In genomic region chr11:48980052-48980451, GRCm38 (mm10) we compare ENCODE assay signal across 25 mouse cellular contexts. TPM values are rescaled to one million over a fixed set of nuclear protein-coding genes. Genes with fewer than 3 reads are reported as not detected.
"Had no signal": no experiment of that assay in that cellular context is flagged by ENCODE, and none has a peak within 500 bp of the region (broad histone marks: within the 10 kb centered on the region; RNA-seq: fewer than 3 reads in every experiment).

No protein-coding gene starts in this region.

RNA-seq across cellular contexts. Expression of gene 9930111J21Rik1, which starts 0.9 kb away (rescaled TPM):
- polyA plus RNA-seq: heart, embryonic 11.5 days had no signal

RNA-seq across cellular contexts. Expression of gene Olfr56, which starts 1.4 kb away (rescaled TPM):
- total RNA-seq: gastrocnemius, adult 2 months; gastrocnemius, postnatal 25 days; heart, adult 2 months; heart, postnatal 36 days; layer of hippocampus, adult 2 months; layer of hippocampus, postnatal 10 days; layer of hippocampus, postnatal 25 days; left cerebral cortex, adult 2 months; left cerebral cortex, postnatal 14 days; left cerebral cortex, postnatal 36 days had no signal
- polyA plus RNA-seq: heart, embryonic 11.5 days; heart, embryonic 13.5 days; heart, postnatal 0 days; hindbrain, embryonic 13.5 days; hindbrain, embryonic 15.5 days; hindbrain, postnatal 0 days; intestine, embryonic 15.5 days; kidney, embryonic 14.5 days; kidney, embryonic 16.5 days; limb, embryonic 10.5 days had no signal

RNA-seq across cellular contexts. Expression of gene Gm12185, which starts 12.0 kb away (rescaled TPM):
- total RNA-seq: hindbrain, postnatal 0 days; layer of hippocampus, postnatal 10 days had no signal
- polyA plus RNA-seq: heart, embryonic 11.5 days; heart, embryonic 15.5 days; heart, postnatal 0 days; hindbrain, embryonic 11.5 days; hindbrain, embryonic 13.5 days; hindbrain, embryonic 15.5 days; hindbrain, postnatal 0 days; intestine, embryonic 15.5 days; intestine, postnatal 0 days; kidney, embryonic 14.5 days; kidney, embryonic 16.5 days; limb, embryonic 10.5 days; limb, embryonic 12.5 days; liver, embryonic 11.5 days had no signal

RNA-seq across cellular contexts. Expression of gene Tgtp1, which starts 13.9 kb away (rescaled TPM):
- total RNA-seq: hindbrain, postnatal 0 days; layer of hippocampus, postnatal 10 days; left cerebral cortex, postnatal 14 days had no signal
- polyA plus RNA-seq: heart, embryonic 11.5 days; hindbrain, embryonic 11.5 days; hindbrain, embryonic 15.5 days; limb, embryonic 10.5 days; limb, embryonic 12.5 days had no signal
